Mouse (Mus musculus): ENCODE data around the gene Dusp27. TPM values are rescaled to one million over a fixed set of nuclear protein-coding genes. Genes with fewer than 3 reads are reported as not detected.

The Dusp27 gene
- polyA plus RNA-seq (2012; rRNA removed) (0.02 and 0.03 TPM in 2 replicates), polyA plus RNA-seq (2014; fragmentation: Nextera tagmentation; extraction: Ambion mirVana) (0.08 TPM in 1 of 2 replicates, not detected in the other)

DNA sequence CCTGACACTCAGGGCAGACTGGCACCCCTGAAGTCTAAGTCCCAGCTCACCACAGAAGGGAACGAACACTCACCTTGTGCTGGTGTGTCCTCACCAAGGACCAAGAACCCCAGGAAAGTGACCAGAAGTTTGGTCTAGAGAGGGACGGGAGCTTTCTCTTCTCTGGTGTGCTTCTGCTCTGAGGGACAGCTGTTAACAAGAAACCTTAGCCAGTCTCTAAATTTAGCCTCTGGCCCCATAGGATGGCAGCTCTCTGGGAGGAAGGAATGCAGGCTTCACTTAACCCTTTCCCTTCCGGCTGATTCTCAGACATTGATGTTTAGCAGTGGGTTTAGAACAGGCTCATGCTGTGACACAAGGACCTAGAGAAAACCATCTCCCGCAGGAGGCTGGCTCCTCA lies at the start of gene Dusp27:
Gene Dusp27, minus strand, starts transcription at position 204 of the 400 bp plus-strand sequence.
- no peak within 1 kb of the TSS for H3K4me2 ChIP-seq (ENCODE audit: low read depth)
- H3K36me3 ChIP-seq (replicated peaks; ENCODE audit: control insufficient read depth, insufficient read depth, low read depth), result no peaks in the 10 kb centered on the region
- H3K9me3 ChIP-seq (ENCODE audit: control insufficient read depth, low read length), result no peaks in the 10 kb centered on the region
- no peak for TF ChIP-seq EP300 (IDR thresholded peaks at IDR 0.05; ENCODE audit: low read depth)
- TF ChIP-seq CTCF (IDR thresholded peaks at IDR 0.05; ENCODE audit: low read depth), result no peak
- no peak for DNase-seq (ENCODE audit: low read depth in 3 of 3, low spot score in 3 of 3)
- H3K9ac ChIP-seq (replicated peaks), result no peak within 1 kb of the TSS
- no peak for ATAC-seq (ENCODE audit: insufficient read depth)
- H3K4me1 ChIP-seq (replicated peaks; ENCODE audit: control insufficient read depth in 2 of 2, insufficient read depth in 2 of 2, low read length in 1 of 2), result peaks cover 0 to 15% of the 10 kb centered on the region in 2 experiments; a peak in 2 of 4 replicates
- H3K27me3 ChIP-seq (ENCODE audit: control insufficient read depth, insufficient read depth, low read length), result no peaks in the 10 kb centered on the region
- WGBS (ENCODE audit: insufficient replicate concordance), result 51% methylated on average over 4 of the region's 4 CpGs
- no peak within 1 kb of the TSS for H3K4me3 ChIP-seq (ENCODE audit: insufficient read depth in 1 of 2, low read depth in 2 of 2, low read length in 2 of 2)
- no peak within 1 kb of the TSS for H3K27ac ChIP-seq

DNA sequence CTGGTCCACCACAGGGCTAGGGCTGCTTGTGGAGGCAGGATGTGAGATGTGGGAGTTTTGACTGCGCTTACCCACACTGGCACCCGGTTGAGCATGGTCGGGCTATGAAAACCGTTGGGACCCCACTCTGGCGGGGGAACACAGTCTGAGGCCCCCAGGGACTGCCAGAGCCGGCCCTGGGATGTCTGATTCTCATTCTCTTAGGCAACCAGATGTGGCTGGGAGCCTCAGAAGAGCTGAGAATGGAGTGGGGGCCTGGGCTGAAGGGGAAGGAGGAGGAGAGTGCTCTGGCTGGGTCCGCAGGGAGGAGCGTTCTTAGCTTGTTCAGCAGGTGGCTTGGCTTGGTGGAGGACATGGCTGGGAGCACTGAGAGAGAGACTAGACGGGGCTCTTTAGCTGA lies 45.9 kb upstream of the Dusp27 start:
- Histone ChIP-seq H3K27ac (no peak overlapping the region), H3K9ac (replicated peaks) (no peak overlapping the region), H3K9me3 (ENCODE audit: control insufficient read depth, low read length) (no peaks in the 10 kb centered on the region), H3K4me2 (ENCODE audit: low read depth) (no peak overlapping the region), H3K27me3 (ENCODE audit: control insufficient read depth, insufficient read depth, low read length) (no peaks in the 10 kb centered on the region), H3K4me1 (replicated peaks; ENCODE audit: control insufficient read depth in 2 of 2, insufficient read depth in 2 of 2, low read length in 1 of 2) (no peaks in the 10 kb centered on the region), H3K4me3 (ENCODE audit: insufficient read depth in 1 of 2, low read depth in 2 of 2, low read length in 2 of 2) (no peak overlapping the region), H3K36me3 (replicated peaks; ENCODE audit: control insufficient read depth, insufficient read depth, low read depth) (no peaks in the 10 kb centered on the region)
- no peak for ATAC-seq (ENCODE audit: insufficient read depth)
- TF ChIP-seq CTCF (IDR thresholded peaks at IDR 0.05; ENCODE audit: low read depth) (no peak), EP300 (IDR thresholded peaks at IDR 0.05; ENCODE audit: low read depth) (no peak)
- WGBS (ENCODE audit: insufficient replicate concordance), result 57% methylated on average over 9 of the region's 9 CpGs
- DNase-seq (ENCODE audit: low read depth in 3 of 3, low spot score in 3 of 3), result no peak

DNA sequence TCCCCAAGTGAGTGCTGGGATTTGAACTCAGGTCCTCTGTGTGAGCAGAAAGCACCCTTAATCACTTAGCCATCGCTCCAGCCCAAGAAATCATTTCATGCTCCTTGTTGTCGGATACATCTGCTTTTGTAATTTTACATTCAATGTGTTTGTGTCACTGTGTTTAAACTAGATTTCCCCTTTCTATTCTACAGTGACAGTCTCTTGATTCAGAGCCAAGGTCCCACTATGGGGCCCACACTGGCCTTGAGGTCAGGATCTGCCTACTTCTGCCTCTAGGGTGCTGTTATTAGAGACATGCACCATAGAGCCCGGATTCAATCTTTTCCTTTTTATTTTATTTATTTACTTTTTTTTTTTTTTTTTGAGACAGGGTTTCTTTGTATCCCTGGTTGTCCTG lies 45.3 kb upstream of the Dusp27 start:
- Histone ChIP-seq H3K4me3 (ENCODE audit: insufficient read depth in 1 of 2, low read depth in 2 of 2, low read length in 2 of 2) (no peak overlapping the region), H3K9ac (replicated peaks) (no peak overlapping the region), H3K4me2 (ENCODE audit: low read depth) (no peak overlapping the region), H3K27ac (no peak overlapping the region), H3K4me1 (replicated peaks; ENCODE audit: control insufficient read depth in 2 of 2, insufficient read depth in 2 of 2, low read length in 1 of 2) (no peaks in the 10 kb centered on the region), H3K36me3 (replicated peaks; ENCODE audit: control insufficient read depth, insufficient read depth, low read depth) (no peaks in the 10 kb centered on the region), H3K27me3 (ENCODE audit: control insufficient read depth, insufficient read depth, low read length) (no peaks in the 10 kb centered on the region), H3K9me3 (ENCODE audit: control insufficient read depth, low read length) (no peaks in the 10 kb centered on the region)
- TF ChIP-seq EP300 (IDR thresholded peaks at IDR 0.05; ENCODE audit: low read depth) (no peak), CTCF (IDR thresholded peaks at IDR 0.05; ENCODE audit: low read depth) (no peak)
- WGBS (ENCODE audit: insufficient replicate concordance), result 71% methylated on average over 3 of the region's 3 CpGs
- ATAC-seq (ENCODE audit: insufficient read depth), result no peak
- no peak for DNase-seq (ENCODE audit: low read depth in 3 of 3, low spot score in 3 of 3)

DNA sequence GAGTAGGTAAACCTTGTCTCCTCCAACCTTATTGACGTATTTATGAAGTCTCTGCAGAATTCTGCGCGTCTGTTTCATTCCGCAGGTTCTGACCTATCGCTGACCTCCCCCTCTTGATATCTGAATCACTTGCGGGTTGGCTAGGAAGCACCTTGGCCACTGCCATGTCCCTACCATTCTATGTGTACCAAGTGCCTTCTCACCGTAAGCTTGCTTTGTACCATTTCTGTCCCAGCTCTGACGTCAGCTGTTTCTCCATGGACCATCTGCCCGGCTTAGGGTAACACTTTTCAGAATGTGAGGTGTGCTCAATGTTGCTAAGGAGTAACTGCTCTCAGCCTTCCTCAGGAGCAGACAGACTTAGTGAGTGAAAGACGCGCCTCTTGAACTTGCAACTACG lies 43.1 kb upstream of the Dusp27 start:
- Histone ChIP-seq H3K27ac (no peak overlapping the region), H3K36me3 (replicated peaks; ENCODE audit: control insufficient read depth, insufficient read depth, low read depth) (no peaks in the 10 kb centered on the region), H3K4me1 (replicated peaks; ENCODE audit: control insufficient read depth in 2 of 2, insufficient read depth in 2 of 2, low read length in 1 of 2) (no peaks in the 10 kb centered on the region), H3K4me2 (ENCODE audit: low read depth) (no peak overlapping the region), H3K9me3 (ENCODE audit: control insufficient read depth, low read length) (no peaks in the 10 kb centered on the region), H3K27me3 (ENCODE audit: control insufficient read depth, insufficient read depth, low read length) (no peaks in the 10 kb centered on the region), H3K4me3 (ENCODE audit: insufficient read depth in 1 of 2, low read depth in 2 of 2, low read length in 2 of 2) (no peak overlapping the region), H3K9ac (replicated peaks) (no peak overlapping the region)
- WGBS (ENCODE audit: insufficient replicate concordance), result 75% methylated on average over 12 of the region's 12 CpGs
- TF ChIP-seq EP300 (IDR thresholded peaks at IDR 0.05; ENCODE audit: low read depth), result no peak
- no peak for TF ChIP-seq CTCF (IDR thresholded peaks at IDR 0.05; ENCODE audit: low read depth)
- DNase-seq (ENCODE audit: low read depth in 3 of 3, low spot score in 3 of 3) (no peak), ATAC-seq (ENCODE audit: insufficient read depth) (no peak)

DNA sequence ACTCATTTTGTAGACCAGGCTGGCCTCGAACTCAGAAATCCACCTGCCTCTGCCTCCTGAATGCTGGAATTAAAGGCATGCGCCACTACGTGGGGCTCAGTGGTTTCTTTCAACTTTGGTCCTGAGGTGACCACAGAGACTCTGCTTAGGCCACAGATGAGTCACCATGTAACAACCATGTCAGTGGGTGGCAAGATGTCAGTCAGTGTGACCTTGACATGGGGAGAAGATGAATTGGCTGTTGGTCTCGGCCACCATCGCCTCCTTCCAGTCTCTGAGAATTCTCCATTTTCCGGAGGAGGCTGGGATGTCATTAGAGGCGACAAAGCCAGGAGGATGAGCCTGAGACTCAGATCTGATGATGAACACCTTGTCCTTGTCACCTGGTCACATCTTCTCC lies 42.0 kb upstream of the Dusp27 start:
- WGBS (ENCODE audit: insufficient replicate concordance), result 64% methylated on average over 7 of the region's 7 CpGs
- ATAC-seq (ENCODE audit: insufficient read depth) (no peak), DNase-seq (ENCODE audit: low read depth in 3 of 3, low spot score in 3 of 3) (no peak)
- Histone ChIP-seq H3K27me3 (ENCODE audit: control insufficient read depth, insufficient read depth, low read length) (no peaks in the 10 kb centered on the region), H3K4me1 (replicated peaks; ENCODE audit: control insufficient read depth in 2 of 2, insufficient read depth in 2 of 2, low read length in 1 of 2) (no peaks in the 10 kb centered on the region), H3K27ac (no peak overlapping the region), H3K4me2 (ENCODE audit: low read depth) (no peak overlapping the region), H3K4me3 (ENCODE audit: insufficient read depth in 1 of 2, low read depth in 2 of 2, low read length in 2 of 2) (no peak overlapping the region), H3K9me3 (ENCODE audit: control insufficient read depth, low read length) (no peaks in the 10 kb centered on the region), H3K36me3 (replicated peaks; ENCODE audit: control insufficient read depth, insufficient read depth, low read depth) (no peaks in the 10 kb centered on the region), H3K9ac (replicated peaks) (no peak overlapping the region)
- TF ChIP-seq EP300 (IDR thresholded peaks at IDR 0.05; ENCODE audit: low read depth) (no peak), CTCF (IDR thresholded peaks at IDR 0.05; ENCODE audit: low read depth) (no peak)
